Mouse (Mus musculus): Measurements from ENCODE around the gene Ldhal6b.

GRCm38 (mm10) chr17:5388351-5388750, 30.2 kb downstream of the Ldhal6b start:
- TF ChIP-seq CTCF (IDR thresholded peaks at IDR 0.05; ENCODE audit: borderline replicate concordance, extremely low read depth, insufficient read depth, insufficient read length): no peak
- TF ChIP-seq POLR2A (IDR thresholded peaks at IDR 0.05; ENCODE audit: borderline replicate concordance, extremely low read depth, insufficient read depth, insufficient read length, poor library complexity, severe bottlenecking): no peak

Measured in brain, embryonic 14.5 days (tissue).